Mouse (Mus musculus): Measurements from ENCODE around the gene Rwdd2a. TPM values are rescaled to one million over a fixed set of nuclear protein-coding genes. Genes with fewer than 3 reads are reported as not detected.
A peak's percentile ranks its signal among the peaks of the same experiment; 100 is the strongest.

Rwdd2a gene
- total and polyA plus RNA-seq, 2 experiments from 2014 or later = 2.2 TPM; not detected in 1

- H3K4me2 ChIP-seq (ENCODE audit: low read depth, low read length) = 0 out of 2 replicates have a peak overlapping the region, but pooled peaks have one; percentile 6
- H3K27ac ChIP-seq (ENCODE audit: low read depth) = peak overlapping the region; percentile 61
- no peak overlapping the region for H3K4me3 ChIP-seq (ENCODE audit: low read depth, low read length)
- TF ChIP-seq EP300 (IDR thresholded peaks at IDR 0.05; ENCODE audit: low read depth) = no peak
- no peak for TF ChIP-seq CTCF (IDR thresholded peaks at IDR 0.05; ENCODE audit: low read depth)
- ATAC-seq (ENCODE audit: insufficient read depth, low read depth) = peak; percentile 69
- H3K27me3 ChIP-seq (ENCODE audit: control insufficient read depth, insufficient read depth, low read length) = no peaks in the 10 kb centered on the region
- no peaks in the 10 kb centered on the region for H3K36me3 ChIP-seq (replicated peaks; ENCODE audit: control insufficient read depth, insufficient read depth, low read length)
- WGBS = 11% methylated on average over 8 of the region's 8 CpGs
- H3K9ac ChIP-seq (replicated peaks; ENCODE audit: low read depth, low read length) = no peak overlapping the region
- H3K4me1 ChIP-seq (ENCODE audit: control insufficient read depth, insufficient read depth) = peaks cover 10% of the 10 kb centered on the region
- H3K9me3 ChIP-seq (replicated peaks; ENCODE audit: control insufficient read depth, low read length) = no peaks in the 10 kb centered on the region
- DNase-seq (ENCODE audit: low spot score) = peak; percentile 18
Measured at GRCm38 (mm10) chr9:86599723-86600303, 28.0 kb downstream of the Rwdd2a start.

GRCm38 (mm10) chr9:86605776-86606175 lies 34.0 kb downstream of the Rwdd2a start:
- H3K9me3 ChIP-seq (replicated peaks; ENCODE audit: control insufficient read depth, low read length) = no peaks in the 10 kb centered on the region
- ATAC-seq (ENCODE audit: insufficient read depth, low read depth) (no peak), DNase-seq (ENCODE audit: low spot score) (no peak)
- no peaks in the 10 kb centered on the region for H3K27me3 ChIP-seq (ENCODE audit: control insufficient read depth, insufficient read depth, low read length)
- no peak overlapping the region for H3K4me3 ChIP-seq (ENCODE audit: low read depth, low read length)
- no peak overlapping the region for H3K9ac ChIP-seq (replicated peaks; ENCODE audit: low read depth, low read length)
- no peak overlapping the region for H3K27ac ChIP-seq (ENCODE audit: low read depth)
- H3K36me3 ChIP-seq (replicated peaks; ENCODE audit: control insufficient read depth, insufficient read depth, low read length) = no peaks in the 10 kb centered on the region
- WGBS = 65% methylated on average over 6 of the region's 6 CpGs
- H3K4me2 ChIP-seq (ENCODE audit: low read depth, low read length) = no peak overlapping the region
- no peaks in the 10 kb centered on the region for H3K4me1 ChIP-seq (ENCODE audit: control insufficient read depth, insufficient read depth)
- TF ChIP-seq CTCF (IDR thresholded peaks at IDR 0.05; ENCODE audit: low read depth) (no peak), EP300 (IDR thresholded peaks at IDR 0.05; ENCODE audit: low read depth) (no peak)

GRCm38 (mm10) chr9:86612091-86612490 lies 40.3 kb downstream of the Rwdd2a start:
- DNase-seq (ENCODE audit: low spot score) (no peak), ATAC-seq (ENCODE audit: insufficient read depth, low read depth) (no peak)
- 79% methylated on average over 4 of the region's 4 CpGs for WGBS
- TF ChIP-seq EP300 (IDR thresholded peaks at IDR 0.05; ENCODE audit: low read depth) (no peak), CTCF (IDR thresholded peaks at IDR 0.05; ENCODE audit: low read depth) (no peak)
- Histone ChIP-seq H3K4me3 (ENCODE audit: low read depth, low read length) (no peak overlapping the region), H3K36me3 (replicated peaks; ENCODE audit: control insufficient read depth, insufficient read depth, low read length) (0 out of 2 replicates have a peak, but pooled peaks cover 5% of the 10 kb centered on the region), H3K9me3 (replicated peaks; ENCODE audit: control insufficient read depth, low read length) (no peaks in the 10 kb centered on the region), H3K4me2 (ENCODE audit: low read depth, low read length) (no peak overlapping the region), H3K27ac (ENCODE audit: low read depth) (no peak overlapping the region), H3K4me1 (ENCODE audit: control insufficient read depth, insufficient read depth) (no peaks in the 10 kb centered on the region), H3K27me3 (ENCODE audit: control insufficient read depth, insufficient read depth, low read length) (no peaks in the 10 kb centered on the region), H3K9ac (replicated peaks; ENCODE audit: low read depth, low read length) (no peak overlapping the region)

- Histone ChIP-seq H3K27me3 (ENCODE audit: control insufficient read depth, insufficient read depth, low read length) (no peaks in the 10 kb centered on the region), H3K27ac (ENCODE audit: low read depth) (no peak overlapping the region), H3K9ac (replicated peaks; ENCODE audit: low read depth, low read length) (no peak overlapping the region), H3K4me3 (ENCODE audit: low read depth, low read length) (no peak overlapping the region), H3K4me2 (ENCODE audit: low read depth, low read length) (no peak overlapping the region), H3K36me3 (replicated peaks; ENCODE audit: control insufficient read depth, insufficient read depth, low read length) (0 out of 2 replicates have a peak, but pooled peaks cover 5% of the 10 kb centered on the region), H3K4me1 (ENCODE audit: control insufficient read depth, insufficient read depth) (peaks cover 10% of the 10 kb centered on the region; the same call in 1 of the 2 replicates), H3K9me3 (replicated peaks; ENCODE audit: control insufficient read depth, low read length) (no peaks in the 10 kb centered on the region)
- ATAC-seq (ENCODE audit: insufficient read depth, low read depth) = no peak
- 75% methylated on average over 1 of the region's 1 CpGs for WGBS
- no peak for DNase-seq (ENCODE audit: low spot score)
- TF ChIP-seq EP300 (IDR thresholded peaks at IDR 0.05; ENCODE audit: low read depth) = no peak
Measured at GRCm38 (mm10) chr9:86615765-86616164, 44.0 kb downstream of the Rwdd2a start.

- WGBS = 42% methylated on average over 7 of the region's 7 CpGs
- Histone ChIP-seq H3K9ac (replicated peaks; ENCODE audit: low read depth, low read length) (no peak overlapping the region), H3K36me3 (replicated peaks; ENCODE audit: control insufficient read depth, insufficient read depth, low read length) (no peaks in the 10 kb centered on the region), H3K27ac (ENCODE audit: low read depth) (peak overlapping the region; percentile 52), H3K4me3 (ENCODE audit: low read depth, low read length) (no peak overlapping the region), H3K4me1 (ENCODE audit: control insufficient read depth, insufficient read depth) (peaks cover 10% of the 10 kb centered on the region; the same call in 1 of the 2 replicates), H3K27me3 (ENCODE audit: control insufficient read depth, insufficient read depth, low read length) (no peaks in the 10 kb centered on the region), H3K9me3 (replicated peaks; ENCODE audit: control insufficient read depth, low read length) (no peaks in the 10 kb centered on the region), H3K4me2 (ENCODE audit: low read depth, low read length) (no peak overlapping the region)
- 0 out of 2 replicates have a peak, but pooled peaks have one; percentile 39 for ATAC-seq (ENCODE audit: insufficient read depth, low read depth)
- DNase-seq (ENCODE audit: low spot score) = peak; percentile 35
- TF ChIP-seq CTCF (IDR thresholded peaks at IDR 0.05; ENCODE audit: low read depth) = no peak
- TF ChIP-seq EP300 (IDR thresholded peaks at IDR 0.05; ENCODE audit: low read depth) = no peak
Measured at GRCm38 (mm10) chr9:86617837-86618492, 46.2 kb downstream of the Rwdd2a start.
